Comparison of ENCODE assay signal across 27 mouse cellular contexts in the genomic region with DNA sequence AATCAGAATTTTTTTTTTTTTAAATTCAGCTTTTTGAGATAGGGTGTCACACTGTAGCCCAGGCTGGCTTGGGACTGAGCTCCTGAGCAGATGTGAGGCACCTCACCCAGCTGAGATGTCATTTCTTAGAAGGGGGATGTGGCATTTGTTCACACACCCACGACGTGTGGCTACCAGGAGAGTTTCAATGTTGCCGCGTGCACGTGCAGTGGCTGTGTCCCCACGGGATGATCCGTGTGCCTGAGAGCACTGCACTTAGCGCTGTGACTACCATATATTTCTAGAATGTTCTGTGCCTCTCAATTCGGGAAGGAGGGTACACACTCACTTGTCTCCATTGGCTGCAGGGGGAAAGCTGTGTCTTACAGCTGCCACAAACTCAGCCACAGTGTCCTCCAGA. TPM values are rescaled to one million over a fixed set of nuclear protein-coding genes. Genes with fewer than 3 reads are reported as not detected.
A peak's percentile ranks its signal among the peaks of the same experiment; 100 is the strongest.
DNase-seq lines count a peak whose midpoint lies in the region; ATAC-seq and TF ChIP-seq lines count a peak whose summit lies in the region.
"Had no signal": no experiment of that assay in that cellular context is flagged by ENCODE, and none has a peak within 500 bp of the region (broad histone marks: within the 10 kb centered on the region; RNA-seq: fewer than 3 reads in every experiment).

No protein-coding gene starts in this region.

- H3K9ac ChIP-seq in liver, embryonic 12.5 days: no peak overlapping the region
- no peak overlapping the region for H3K9ac ChIP-seq in neural tube, embryonic 15.5 days (replicated peaks)
- H3K9ac ChIP-seq: embryonic facial prominence, embryonic 15.5 days; heart, embryonic 12.5 days; hindbrain, embryonic 14.5 days had no signal

- H3K27ac ChIP-seq in liver, embryonic 12.5 days: 0 out of 2 replicates have a peak overlapping the region, but pooled peaks have one; percentile 5
- H3K27ac ChIP-seq in neural tube, embryonic 15.5 days (replicated peaks): no peak overlapping the region
- H3K27ac ChIP-seq: embryonic facial prominence, embryonic 15.5 days; forebrain, embryonic 10.5 days; gastrocnemius, adult 2 months; hindbrain, embryonic 10.5 days; hindbrain, embryonic 14.5 days had no signal

- no peak for TF ChIP-seq CTCF in G1E (IDR thresholded peaks at IDR 0.05; ENCODE audit: low read depth, low read length)

- WGBS in liver, embryonic 12.5 days (ENCODE audit: insufficient replicate concordance): 85% methylated on average over 9 of the region's 9 CpGs
- 95% methylated on average over 9 of the region's 9 CpGs for WGBS in neural tube, embryonic 15.5 days

- H3K36me3 ChIP-seq in liver, embryonic 12.5 days: peaks cover 48% of the 10 kb centered on the region
- peaks cover 75% of the 10 kb centered on the region for H3K36me3 ChIP-seq in G1E (replicated peaks)
- no peaks in the 10 kb centered on the region; the same call in 1 of the 2 replicates for H3K36me3 ChIP-seq in splenic B cell, adult 2 months (ENCODE audit: control insufficient read depth, insufficient read depth, low read length, poor library complexity, severe bottlenecking)
- peaks cover 58% of the 10 kb centered on the region for H3K36me3 ChIP-seq in neural tube, embryonic 15.5 days

- H3K27me3 ChIP-seq in liver, embryonic 12.5 days (replicated peaks): peaks cover 3% of the 10 kb centered on the region; the same call in 1 of the 2 replicates
- H3K27me3 ChIP-seq in G1E (ENCODE audit: insufficient read depth, low read length): no peaks in the 10 kb centered on the region
- H3K27me3 ChIP-seq in splenic B cell, adult 2 months (ENCODE audit: control insufficient read depth, insufficient read depth, low read length, poor library complexity, severe bottlenecking): no peaks in the 10 kb centered on the region
- H3K27me3 ChIP-seq in neural tube, embryonic 15.5 days (replicated peaks): no peaks in the 10 kb centered on the region
- H3K27me3 ChIP-seq: embryonic facial prominence, embryonic 15.5 days; heart, embryonic 12.5 days had no signal

- H3K4me3 ChIP-seq in liver, embryonic 12.5 days: no peak overlapping the region
- H3K4me3 ChIP-seq in G1E (ENCODE audit: low read depth, low read length): peak overlapping the region; percentile 57; the same call in 1 of the 2 replicates
- no peak overlapping the region for H3K4me3 ChIP-seq in neural tube, embryonic 15.5 days (replicated peaks)
- H3K4me3 ChIP-seq: embryonic facial prominence, embryonic 15.5 days; erythroblast, embryonic 14.5 days; forebrain, embryonic 10.5 days; gastrocnemius, adult 2 months; heart, embryonic 12.5 days; hindbrain, embryonic 10.5 days had no signal

- H3K4me2 ChIP-seq in liver, embryonic 12.5 days: no peak overlapping the region
- no peak overlapping the region for H3K4me2 ChIP-seq in neural tube, embryonic 15.5 days
- H3K4me2 ChIP-seq: embryonic facial prominence, embryonic 15.5 days; heart, embryonic 12.5 days; hindbrain, embryonic 14.5 days had no signal

- 0 out of 2 replicates have a peak, but pooled peaks cover 3% of the 10 kb centered on the region for H3K9me3 ChIP-seq in liver, embryonic 12.5 days (replicated peaks)
- H3K9me3 ChIP-seq in G1E (replicated peaks): peaks cover 3% of the 10 kb centered on the region
- no peaks in the 10 kb centered on the region for H3K9me3 ChIP-seq in neural tube, embryonic 15.5 days (replicated peaks)
- H3K9me3 ChIP-seq: embryonic facial prominence, embryonic 15.5 days; heart, embryonic 12.5 days had no signal

- ATAC-seq in liver, embryonic 12.5 days: no peak
- ATAC-seq in G1E (ENCODE audit: extremely low read depth, insufficient number of reproducible peaks, low FRiP score, poor library complexity, severe bottlenecking): no peak
- ATAC-seq in neural tube, embryonic 15.5 days (ENCODE audit: low FRiP score): no peak
- ATAC-seq: forebrain, embryonic 14.5 days had no signal

- DNase-seq in liver (no peak), G1E (ENCODE audit: low spot score) (no peak)
- peak; percentile 44 for DNase-seq in CD4-positive helper T cell, adult 2 months (ENCODE audit: low read depth, low spot score)
- peak; percentile 28 for DNase-seq in splenic B cell, adult 2 months (ENCODE audit: low read depth, low spot score)
- no peak for DNase-seq in left cerebral cortex, postnatal 36 days (ENCODE audit: low spot score in 2 of 2)
- DNase-seq: adrenal gland, adult 8-10 months; cerebellum, adult 2 months; cerebellum, postnatal 10 days; embryo, embryonic 11 days; gastrocnemius, adult 2 months; gastrocnemius, postnatal 25 days had no signal

- peaks cover 42% of the 10 kb centered on the region for H3K4me1 ChIP-seq in liver, embryonic 12.5 days
- peaks cover 70% of the 10 kb centered on the region for H3K4me1 ChIP-seq in G1E (ENCODE audit: insufficient read depth, low read depth, low read length)
- peaks cover 13% of the 10 kb centered on the region for H3K4me1 ChIP-seq in neural tube, embryonic 15.5 days

- intact Hi-C loops in left cerebral cortex, postnatal 36 days (cut with DNase I): no loop called here

RNA-seq across cellular contexts. Expression of gene Cyba, which starts 3.4 kb away (rescaled TPM):
- 149 and 160 TPM in 2 replicates for polyA plus RNA-seq in liver, embryonic 12.5 days (2016; fragmentation: Nextera tagmentation; extraction: Ambion mirVana)
- total RNA-seq in G1E (2014; fragmentation: Nextera tagmentation) (93.6 and 103 TPM in 2 replicates), G1E (2017) (57.2 and 69.2 TPM in 2 replicates)
- polyA plus RNA-seq in G1E (2012): 368 and 426 TPM in 2 replicates
- 46.0 and 94.9 TPM in 2 replicates for polyA plus RNA-seq in neural tube, embryonic 15.5 days (2015; fragmentation: Nextera tagmentation; extraction: Ambion mirVana)
- 1 to 10 TPM; 7.9 TPM for total RNA-seq in left cerebral cortex, postnatal 36 days (2021)
- polyA plus RNA-seq: C2C12 had no signal

RNA-seq across cellular contexts. Expression of gene Mvd, which starts 7.1 kb away (rescaled TPM):
- polyA plus RNA-seq in liver, embryonic 12.5 days (2016; fragmentation: Nextera tagmentation; extraction: Ambion mirVana): 29.3 and 31.4 TPM in 2 replicates
- total RNA-seq in G1E (2014; fragmentation: Nextera tagmentation) (3.1 and 4.5 TPM in 2 replicates), G1E (2017) (33.3 and 38.6 TPM in 2 replicates)
- polyA plus RNA-seq in G1E (2012): 25.8 and 26.4 TPM in 2 replicates
- polyA plus RNA-seq in neural tube, embryonic 15.5 days (2015; fragmentation: Nextera tagmentation; extraction: Ambion mirVana): 65.9 and 73.2 TPM in 2 replicates
- 10 to 100 TPM; 20.5 to 30.8 TPM for total RNA-seq in left cerebral cortex, postnatal 36 days (2021)

RNA-seq across cellular contexts. Expression of gene Il17c, which starts 14.3 kb away (rescaled TPM):
- not detected in 2 replicates for polyA plus RNA-seq in liver, embryonic 12.5 days (2016; fragmentation: Nextera tagmentation; extraction: Ambion mirVana)
- not detected in 2 replicates for total RNA-seq in G1E (2014; fragmentation: Nextera tagmentation)
- total RNA-seq in G1E (2017): not detected in 2 replicates
- polyA plus RNA-seq in G1E (2012): not detected in 2 replicates
- not detected in 2 replicates for polyA plus RNA-seq in neural tube, embryonic 15.5 days (2015; fragmentation: Nextera tagmentation; extraction: Ambion mirVana)
- total RNA-seq in left cerebral cortex, postnatal 36 days (2021): not detected
- total RNA-seq: adrenal gland, postnatal 36 days; gastrocnemius, adult 2 months; gastrocnemius, postnatal 25 days; granulocyte monocyte progenitor cell, adult 5-6 weeks; heart, adult 8-10 months; heart, postnatal 25 days had no signal
- polyA plus RNA-seq: embryonic facial prominence, embryonic 11.5 days; embryonic facial prominence, embryonic 15.5 days; erythroblast, embryonic 14.5 days; forebrain, embryonic 14.5 days; heart, embryonic 12.5 days; hindbrain, embryonic 10.5 days; hindbrain, embryonic 14.5 days had no signal

RNA-seq across cellular contexts. Expression of gene Snai3, which starts 24.4 kb away (rescaled TPM):
- 0.18 and 0.36 TPM in 2 replicates for polyA plus RNA-seq in liver, embryonic 12.5 days (2016; fragmentation: Nextera tagmentation; extraction: Ambion mirVana)
- not detected in 2 replicates for total RNA-seq in G1E (2014; fragmentation: Nextera tagmentation)
- total RNA-seq in G1E (2017): not detected in 2 replicates
- not detected in 2 replicates for polyA plus RNA-seq in G1E (2012)
- polyA plus RNA-seq in neural tube, embryonic 15.5 days (2015; fragmentation: Nextera tagmentation; extraction: Ambion mirVana): 0.12 and 1.1 TPM in 2 replicates
- total RNA-seq in left cerebral cortex, postnatal 36 days (2021): under 1 TPM; 0.57 to 0.84 TPM
- total RNA-seq: adrenal gland, adult 8-10 months; adrenal gland, postnatal 36 days; common myeloid progenitor, adult 5-6 weeks; granulocyte monocyte progenitor cell, adult 5-6 weeks had no signal
- polyA plus RNA-seq: erythroblast, embryonic 14.5 days; forebrain, embryonic 14.5 days; hindbrain, embryonic 10.5 days; hindbrain, embryonic 14.5 days had no signal

RNA-seq across cellular contexts. Expression of gene Rnf166, which starts 39.7 kb away (rescaled TPM):
- polyA plus RNA-seq in liver, embryonic 12.5 days (2016; fragmentation: Nextera tagmentation; extraction: Ambion mirVana): 16.6 and 17.3 TPM in 2 replicates
- total RNA-seq in G1E (2014; fragmentation: Nextera tagmentation) (28.0 and 45.3 TPM in 2 replicates), G1E (2017) (18.6 and 29.4 TPM in 2 replicates)
- 29.5 and 33.3 TPM in 2 replicates for polyA plus RNA-seq in G1E (2012)
- polyA plus RNA-seq in neural tube, embryonic 15.5 days (2015; fragmentation: Nextera tagmentation; extraction: Ambion mirVana): 34.9 and 36.8 TPM in 2 replicates
- total RNA-seq in left cerebral cortex, postnatal 36 days (2021): 10 to 100 TPM; 32.2 to 38.9 TPM

Comparison
In these comparisons a context has a peak if more than half of its experiments do, and no peak if none do; other contexts are left out.
1. DNase-seq: peak in CD4-positive helper T cell, adult 2 months (single experiment) and splenic B cell, adult 2 months (single experiment); none in liver (single experiment), G1E (single experiment) and left cerebral cortex, postnatal 36 days (0 of 2).